Mouse (Mus musculus): ENCODE measurements around the gene Man1b1.

DNA sequence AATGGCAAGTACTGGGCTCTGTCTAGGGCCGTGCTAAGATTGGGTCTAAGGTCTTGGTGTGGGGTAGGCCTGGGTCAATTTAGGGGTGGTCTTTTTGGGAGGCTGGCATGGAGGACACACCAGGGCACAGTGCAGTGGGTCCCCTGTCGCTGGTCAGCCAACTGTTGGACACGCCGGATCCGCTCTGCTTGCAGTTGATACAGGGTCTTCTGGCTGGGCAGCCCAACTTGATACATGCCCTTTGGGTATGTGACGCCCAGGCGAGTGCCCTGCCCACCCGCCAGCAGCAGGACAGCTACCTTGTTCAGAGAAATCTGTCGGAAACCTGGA lies 32.6 kb downstream of the Man1b1 start:
- no peak for TF ChIP-seq CTCF (IDR thresholded peaks at IDR 0.05; ENCODE audit: low read depth)
- TF ChIP-seq EP300 (optimal IDR thresholded peaks at IDR 0.05): no peak
